Mouse (Mus musculus) testis, adult 2 months (tissue): Measurements from ENCODE around the gene Itpr2.

Source experiments
- CTCF ChIP-seq: fragments of 200-500 bp; IDR thresholded peaks from 2 replicates; pipeline ENCODE4 v1.5.1; 2012; ENCODE audit warnings: low read depth, mild to moderate bottlenecking, inconsistent platforms, low read length, moderate library complexity; ENCODE audit not compliant: control insufficient read depth, insufficient read depth, insufficient replicate concordance
- POLR2A ChIP-seq: fragments of 200-500 bp; IDR thresholded peaks from 2 replicates; pipeline ENCODE4 v1.6.1; 2012; ENCODE audit warnings: low read depth, mild to moderate bottlenecking, inconsistent platforms, low read length, moderate library complexity; ENCODE audit not compliant: control insufficient read depth

DNA sequence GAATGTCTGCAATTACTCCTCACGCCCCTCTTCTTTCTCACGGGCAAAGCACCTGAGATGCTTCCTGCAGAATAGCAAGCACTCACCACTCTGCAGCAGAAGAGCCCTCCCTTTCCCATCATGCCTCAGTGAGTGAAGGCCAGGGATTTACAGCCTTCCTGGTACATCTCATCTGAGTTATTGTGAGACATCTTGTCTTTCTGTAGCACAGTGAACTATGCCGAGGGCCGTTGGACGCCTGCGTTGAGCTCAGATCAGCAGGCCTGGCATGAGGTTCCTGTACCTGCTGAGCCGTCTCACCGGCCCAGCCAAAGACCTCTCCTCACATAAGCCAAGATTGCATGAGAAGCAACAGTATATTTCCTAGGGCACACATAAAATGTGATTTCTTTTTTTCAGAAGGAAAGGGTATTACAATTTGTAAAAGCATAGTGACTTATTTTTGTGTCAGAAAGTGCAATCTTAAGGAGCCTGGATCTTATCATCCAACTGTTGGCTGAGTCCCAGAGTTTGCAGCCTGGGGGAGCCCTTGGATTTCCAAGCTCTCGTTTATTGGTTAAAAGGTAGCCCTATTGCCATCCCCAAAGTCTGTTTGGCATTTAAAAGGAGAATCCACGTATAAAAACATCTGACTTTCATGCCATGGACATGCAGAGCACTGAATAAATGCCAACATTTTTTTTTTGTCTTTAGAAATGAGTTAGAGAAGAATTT is 158.2 kb downstream of the Itpr2 start:
- no peak for TF ChIP-seq CTCF
- no peak for TF ChIP-seq POLR2A
